Mouse (Mus musculus) bone marrow macrophage, adult 2 months (primary cell): ENCODE data around the gene Dhx40. TPM values are rescaled to one million over a fixed set of nuclear protein-coding genes. Genes with fewer than 3 reads are reported as not detected.
"Not testable (repeated sequence)": the region's sequence is repeated elsewhere in the genome, so short reads cannot be mapped to it uniquely, and the experiment has no call there.

Experiments used
- H3K27ac ChIP-seq: 2 replicates; pipeline ENCODE4 v1.5.1; 2012; ENCODE audit warnings: low read depth, low read length; ENCODE audit not compliant: insufficient read depth
- H3K4me1 ChIP-seq: 2 replicates; pipeline ENCODE4 v1.6.1; 2012; ENCODE audit warnings: low read length; ENCODE audit not compliant: control insufficient read depth, insufficient read depth
- H3K4me3 ChIP-seq: 2 replicates; pipeline ENCODE4 v1.5.1; 2012; ENCODE audit warnings: mild to moderate bottlenecking, low read length, moderate library complexity; ENCODE audit not compliant: insufficient read depth
- CTCF ChIP-seq: IDR thresholded peaks from 2 replicates; pipeline ENCODE4 v1.5.1; 2012; ENCODE audit warnings: low read depth, mild to moderate bottlenecking, low read length, moderate library complexity
- POLR2A ChIP-seq: IDR thresholded peaks from 2 replicates; pipeline ENCODE4 v1.6.1; 2012; ENCODE audit warnings: mild to moderate bottlenecking, low read depth, low read length, borderline replicate concordance
- polyA plus RNA-seq: library from polyadenylated mRNA; stranded (reverse); fragments of >200 nt; gene quantifications from 2 replicates; pipeline ENCODE4 v1.2.4, GENCODE M21; 2012; ENCODE audit not compliant: missing spikeins, insufficient read depth, insufficient read length

The Dhx40 gene
- polyA plus RNA-seq, 1 experiment, result 26.5 TPM

GRCm38 (mm10) chr11:86756156-86757141 is 51.1 kb downstream of the Dhx40 start:
- TF ChIP-seq POLR2A (0 out of 2 replicates have a peak, but pooled peaks have one; percentile 12), CTCF (no peak)
- peak overlapping the region; percentile 98 for H3K27ac ChIP-seq
- H3K4me1 ChIP-seq, result peaks cover 29% of the 10 kb centered on the region
- peak overlapping the region; percentile 99 for H3K4me3 ChIP-seq

DNA sequence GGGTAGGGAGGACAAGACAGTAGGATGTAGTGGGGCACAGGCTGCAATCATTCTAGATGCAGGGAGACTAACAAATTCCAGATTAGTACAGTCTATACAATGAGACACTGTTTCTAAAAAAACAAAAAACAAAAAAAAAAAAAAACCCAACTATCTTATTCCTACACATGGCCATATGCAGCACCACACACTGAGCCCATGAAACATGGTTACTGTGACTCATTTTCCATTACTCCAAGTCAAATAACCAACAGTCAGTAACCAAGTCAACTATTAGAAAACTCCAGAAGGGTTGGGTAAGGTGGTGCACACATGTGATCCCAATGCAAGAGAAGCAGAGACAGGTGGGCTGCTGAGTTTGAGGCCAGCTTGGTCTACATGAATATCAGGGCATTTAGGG is 55.1 kb downstream of the Dhx40 start:
- Histone ChIP-seq H3K27ac (peak overlapping the region; percentile 30), H3K4me3 (no peak overlapping the region; the same call in 1 of the 2 replicates), H3K4me1 (peaks cover 48% of the 10 kb centered on the region)
- TF ChIP-seq CTCF, result no peak
- TF ChIP-seq POLR2A, result no peak

DNA sequence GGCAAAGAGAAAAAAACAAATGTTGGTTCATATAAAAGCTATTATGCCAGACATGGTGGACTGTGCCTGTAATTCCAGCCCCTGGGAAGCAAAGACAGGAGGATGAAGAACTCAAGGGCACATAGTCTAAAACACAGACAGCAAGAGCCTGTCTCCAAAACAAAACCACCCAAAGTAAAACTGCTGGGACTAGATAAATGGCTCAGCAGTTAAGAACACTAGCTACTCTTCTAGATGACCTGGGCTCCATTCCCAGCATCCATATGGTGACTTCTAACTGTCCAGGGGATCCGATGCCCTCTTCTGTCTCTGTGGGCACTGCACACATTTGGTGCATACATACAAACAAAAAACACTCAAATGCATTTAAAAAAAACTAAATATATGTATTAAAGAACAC is 56.5 kb downstream of the Dhx40 start:
- peak overlapping the region; percentile 91 for H3K27ac ChIP-seq
- TF ChIP-seq CTCF, result no peak
- TF ChIP-seq POLR2A, result no peak
- no peak overlapping the region; the same call in 1 of the 2 replicates for H3K4me3 ChIP-seq
- H3K4me1 ChIP-seq, result peaks cover 59% of the 10 kb centered on the region

GRCm38 (mm10) chr11:86749776-86750423 is 57.6 kb downstream of the Dhx40 start:
- H3K4me1 ChIP-seq, result peaks cover 67% of the 10 kb centered on the region
- TF ChIP-seq CTCF (no peak), POLR2A (no peak)
- peak overlapping the region; percentile 91 for H3K27ac ChIP-seq
- H3K4me3 ChIP-seq, result no peak overlapping the region

DNA sequence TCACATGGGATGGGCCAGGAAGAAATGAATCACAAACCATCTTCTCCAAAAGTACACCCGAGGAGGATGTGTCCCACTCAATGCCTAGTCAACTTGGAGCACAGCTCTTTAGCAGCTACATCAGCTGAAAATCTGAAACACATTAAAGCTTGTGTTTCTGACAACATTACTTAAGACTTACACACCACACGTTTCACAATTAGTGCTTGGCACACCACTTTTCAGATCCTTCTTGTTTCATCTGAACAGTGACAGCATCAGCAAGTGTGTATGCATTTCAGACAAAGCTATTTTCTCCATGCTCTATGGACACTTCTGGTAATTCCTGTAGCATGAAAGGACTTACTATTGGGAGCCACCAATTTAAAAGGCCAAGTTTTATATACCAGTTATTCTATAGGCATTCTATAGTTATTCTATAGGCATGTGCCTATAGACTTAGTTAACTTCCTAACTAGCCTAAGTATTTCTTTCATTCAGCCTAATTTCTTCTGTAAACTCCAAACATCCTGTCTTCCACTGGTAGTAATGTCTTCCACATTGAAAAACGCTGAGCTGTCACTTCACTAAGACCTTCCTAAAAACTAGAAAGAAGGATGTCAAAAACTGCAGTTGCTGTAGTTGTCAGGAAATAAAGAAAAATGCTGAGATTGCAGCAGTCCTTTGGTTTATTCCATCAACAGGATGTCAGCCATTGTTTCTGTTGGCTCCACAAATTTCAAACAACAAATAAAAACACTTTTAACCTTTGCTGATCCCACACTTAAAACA is 61.7 kb downstream of the Dhx40 start:
- no peak overlapping the region for H3K4me3 ChIP-seq
- H3K27ac ChIP-seq, result peak overlapping the region; percentile 95
- H3K4me1 ChIP-seq, result peaks cover 67% of the 10 kb centered on the region
- TF ChIP-seq CTCF, result no peak
- no peak for TF ChIP-seq POLR2A

GRCm38 (mm10) chr11:86742605-86743004 is 64.9 kb downstream of the Dhx40 start:
- no peak overlapping the region for H3K27ac ChIP-seq
- no peak for TF ChIP-seq CTCF
- no peak for TF ChIP-seq POLR2A
- H3K4me3 ChIP-seq, result no peak overlapping the region
- peaks cover 63% of the 10 kb centered on the region for H3K4me1 ChIP-seq

DNA sequence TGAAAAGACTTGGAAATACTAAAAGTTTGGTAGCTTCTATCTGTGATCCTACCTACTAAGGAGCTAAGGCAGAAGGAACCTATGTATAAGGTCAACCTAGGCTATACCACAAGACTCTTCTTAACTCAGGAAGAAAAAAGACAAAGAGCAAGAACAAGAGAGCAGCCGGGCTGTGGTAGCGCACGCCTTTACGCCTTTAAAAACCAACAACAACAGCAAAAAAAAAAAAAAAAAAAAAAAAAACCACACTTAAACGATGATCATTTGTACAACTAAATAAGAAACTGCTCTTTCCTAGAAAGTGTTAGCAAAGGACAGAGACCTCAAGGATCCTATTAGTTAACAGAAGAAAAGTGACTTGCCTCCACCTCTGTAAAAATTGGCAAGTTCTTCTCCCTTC is 66.0 kb downstream of the Dhx40 start:
- no peak overlapping the region for H3K27ac ChIP-seq
- no peak for TF ChIP-seq POLR2A
- no peak for TF ChIP-seq CTCF
- H3K4me1 ChIP-seq, result peaks cover 61% of the 10 kb centered on the region
- no peak overlapping the region for H3K4me3 ChIP-seq

- H3K27ac ChIP-seq, result peak overlapping the region; percentile 14; the same call in 1 of the 2 replicates
These were observed 68.1 kb downstream of the Dhx40 start for GRCm38 (mm10) chr11:86739470-86739869.

DNA sequence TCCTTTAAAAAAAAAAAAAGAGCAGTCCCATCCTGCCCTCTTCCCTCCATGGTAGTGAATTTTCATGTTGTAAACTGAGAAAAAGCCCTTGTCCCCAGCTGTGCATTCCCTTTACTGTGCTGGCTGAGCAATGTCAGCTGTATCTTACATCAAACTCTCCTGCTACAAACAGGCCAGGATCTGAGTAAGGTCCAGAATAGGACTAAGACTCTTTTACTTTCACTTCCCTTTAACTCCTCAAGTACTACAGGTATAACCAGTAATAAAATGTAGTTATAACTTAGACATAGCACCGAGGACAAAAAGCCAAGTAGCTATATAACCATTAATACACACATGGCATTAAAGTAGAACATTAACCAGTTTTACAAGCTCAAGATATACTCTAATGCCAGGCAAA is 68.6 kb downstream of the Dhx40 start:
- peak overlapping the region; percentile 22 for H3K27ac ChIP-seq
- TF ChIP-seq POLR2A (no peak), CTCF (no peak)
- H3K4me3 ChIP-seq, result no peak overlapping the region
- H3K4me1 ChIP-seq, result peaks cover 58% of the 10 kb centered on the region

More at GRCm38 (mm10) chr11:86739470-86739869, 68.1 kb downstream of the Dhx40 start:
- no peak for TF ChIP-seq CTCF
- TF ChIP-seq POLR2A, result no peak
- H3K4me1 ChIP-seq, result peaks cover 59% of the 10 kb centered on the region
- no peak overlapping the region for H3K4me3 ChIP-seq

- Histone ChIP-seq H3K27ac (peak overlapping the region; percentile 22), H3K4me1 (peaks cover 58% of the 10 kb centered on the region)
- H3K4me3 ChIP-seq, result not testable (repeated sequence)
These were observed 69.2 kb downstream of the Dhx40 start for GRCm38 (mm10) chr11:86738308-86738707.
